Mouse (Mus musculus): ENCODE data around the gene Lctl. TPM values are rescaled to one million over a fixed set of nuclear protein-coding genes. Genes with fewer than 3 reads are reported as not detected.

The Lctl gene
- total RNA-seq, 4 experiments from 2014 or later = 0.68 to 0.75 TPM; not detected in 2

GRCm38 (mm10) chr9:64184166-64184840 lies 67.4 kb downstream of the Lctl start:
- DNase-seq (ENCODE audit: low spot score) = no peak

Other genes starting within 250 kb of the Lctl start
- 10 to 100 TPM; 10.9 to 16.5 (median 11.9) TPM for gene Smad6, start 95.1 kb upstream of the Lctl start, total RNA-seq (2022)
- gene Zwilch, start 56.0 kb downstream of the Lctl start, total RNA-seq (2022) = 1 to 10 TPM in 2 of 4 experiments, under 1 TPM in 2; 0.60 to 1.4 (median 1.0) TPM
- 100 to 1,000 TPM; 430 to 483 (median 463) TPM for gene Rpl4, start 56.2 kb downstream of the Lctl start, total RNA-seq (2022)
- 10 to 100 TPM; 19.0 to 28.0 (median 23.1) TPM for gene Snapc5, start 62.1 kb downstream of the Lctl start, total RNA-seq (2022)
- gene Uchl4, start 118.1 kb downstream of the Lctl start, total RNA-seq (2022) = 1 to 10 TPM; 2.8 to 3.7 (median 3.2) TPM
- gene Map2k1, start 136.5 kb downstream of the Lctl start, total RNA-seq (2022) = 10 to 100 TPM; 46.1 to 51.3 (median 48.7) TPM
- 10 to 100 TPM in 3 of 4 experiments, 1 to 10 TPM in 1; 9.3 to 12.9 (median 11.0) TPM for gene Tipin, start 164.4 kb downstream of the Lctl start, total RNA-seq (2022)
- gene Dis3l, start 224.1 kb downstream of the Lctl start, total RNA-seq (2022) = 10 to 100 TPM; 25.1 to 29.9 (median 27.1) TPM

Measured in heart, adult 8-10 months (tissue).